Mouse (Mus musculus) forebrain, embryonic 10.5 days (tissue): ENCODE measurements around the gene Wdr25. TPM values are rescaled to one million over a fixed set of nuclear protein-coding genes. Genes with fewer than 3 reads are reported as not detected.
A peak's percentile ranks its signal among the peaks of the same experiment; 100 is the strongest.

Experiments used
- DNase-seq: peaks from one replicate; pipeline ENCODE4 v3.0.0-alpha.2; 2017; ENCODE audit warnings: low spot score; ENCODE audit errors: extremely low spot score
- H3K27ac ChIP-seq: fragments of 300-500 bp; sonication (generic); 2 replicates; pipeline ENCODE4 v1.5.1; 2016; ENCODE audit warnings: mild to moderate bottlenecking
- H3K27me3 ChIP-seq: fragments of 300-500 bp; sonication (generic); 2 replicates; pipeline ENCODE4 v1.6.1; 2016; ENCODE audit warnings: mild to moderate bottlenecking; ENCODE audit not compliant: poor library complexity, severe bottlenecking
- H3K36me3 ChIP-seq: fragments of 300-500 bp; sonication (generic); replicated peaks from 2 replicates; pipeline ENCODE4 v1.6.1; 2016; ENCODE audit warnings: mild to moderate bottlenecking, moderate library complexity
- H3K4me1 ChIP-seq: fragments of 300-500 bp; sonication (generic); 2 replicates; pipeline ENCODE4 v1.6.1; 2016
- H3K4me3 ChIP-seq: fragments of 300-500 bp; sonication (generic); 2 replicates; pipeline ENCODE4 v1.5.1; 2016; ENCODE audit warnings: mild to moderate bottlenecking, moderate library complexity
- H3K9me3 ChIP-seq: fragments of 300-500 bp; sonication (generic); 2 replicates; pipeline ENCODE4 v1.6.1; 2016; ENCODE audit warnings: mild to moderate bottlenecking, moderate library complexity
- WGBS: fragments of 180-500 bp; shearing (Covaris S2); methylation state at CpG from one replicate; pipeline ENCODE4 v1.1.7; 2016; 5-methylcytosine and 5-hydroxymethylcytosine counted together
- polyA plus RNA-seq: library from polyadenylated mRNA; unstranded; fragments of >200 nt; fragmentation: Nextera tagmentation; extraction: Ambion mirVana; gene quantifications from 2 replicates; pipeline ENCODE4 v1.2.1, GENCODE M21; 2016

The Wdr25 gene
- polyA plus RNA-seq, 1 experiment from 2014 or later = 9.9 TPM

GRCm38 (mm10) chr12:108903600-108904275 is 10.3 kb downstream of the Wdr25 start:
- Histone ChIP-seq H3K36me3 (0 out of 2 replicates have a peak, but pooled peaks cover 3% of the 10 kb centered on the region), H3K27ac (no peak overlapping the region), H3K27me3 (peaks cover 17% of the 10 kb centered on the region), H3K9me3 (no peaks in the 10 kb centered on the region), H3K4me1 (peaks cover 26% of the 10 kb centered on the region), H3K4me3 (no peak overlapping the region)
- DNase-seq = no peak
- WGBS = 83% methylated on average over 8 of the region's 8 CpGs

GRCm38 (mm10) chr12:108904276-108904653 is 10.8 kb downstream of the Wdr25 start:
- H3K27ac ChIP-seq = no peak overlapping the region
- 63% methylated on average over 8 of the region's 8 CpGs for WGBS
- H3K4me1 ChIP-seq = peaks cover 26% of the 10 kb centered on the region

GRCm38 (mm10) chr12:108905620-108906302 is 12.3 kb downstream of the Wdr25 start:
- 37% methylated on average over 14 of the region's 14 CpGs for WGBS
- peak overlapping the region; percentile 27; the same call in 1 of the 2 replicates for H3K27ac ChIP-seq
- peaks cover 17% of the 10 kb centered on the region for H3K27me3 ChIP-seq
- H3K4me3 ChIP-seq = no peak overlapping the region
- DNase-seq = no peak
- no peaks in the 10 kb centered on the region for H3K9me3 ChIP-seq
- peaks cover 30% of the 10 kb centered on the region for H3K4me1 ChIP-seq
- H3K36me3 ChIP-seq = no peaks in the 10 kb centered on the region

More at GRCm38 (mm10) chr12:108904276-108904653, 10.8 kb downstream of the Wdr25 start:
- H3K27me3 ChIP-seq = peaks cover 17% of the 10 kb centered on the region
- H3K9me3 ChIP-seq = no peaks in the 10 kb centered on the region
- DNase-seq = no peak
- no peak overlapping the region for H3K4me3 ChIP-seq
- no peaks in the 10 kb centered on the region for H3K36me3 ChIP-seq

DNA sequence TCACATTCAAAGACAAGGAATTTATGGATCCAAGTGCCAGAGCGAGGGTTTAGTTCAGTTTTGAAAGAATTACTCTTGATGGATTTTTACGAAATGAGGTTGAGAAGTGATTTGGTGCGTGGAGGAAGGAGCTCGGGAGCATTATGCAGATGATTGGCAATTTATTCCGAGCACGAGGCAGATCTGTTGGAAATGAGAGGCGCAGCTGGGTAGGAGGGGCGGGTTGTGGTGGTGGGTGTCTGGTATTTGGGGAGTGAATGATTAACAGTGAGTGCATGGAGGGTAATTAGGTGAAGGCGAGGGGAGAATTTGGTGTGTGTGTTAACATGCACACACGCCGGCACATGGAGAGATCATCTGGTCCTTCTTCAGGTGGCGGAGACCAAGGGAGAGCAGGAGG is 13.0 kb downstream of the Wdr25 start:
- Histone ChIP-seq H3K4me3 (no peak overlapping the region), H3K27ac (no peak overlapping the region), H3K4me1 (peaks cover 33% of the 10 kb centered on the region), H3K9me3 (no peaks in the 10 kb centered on the region), H3K36me3 (no peaks in the 10 kb centered on the region), H3K27me3 (peaks cover 17% of the 10 kb centered on the region)
- WGBS = 80% methylated on average over 12 of the region's 12 CpGs
- no peak for DNase-seq

DNA sequence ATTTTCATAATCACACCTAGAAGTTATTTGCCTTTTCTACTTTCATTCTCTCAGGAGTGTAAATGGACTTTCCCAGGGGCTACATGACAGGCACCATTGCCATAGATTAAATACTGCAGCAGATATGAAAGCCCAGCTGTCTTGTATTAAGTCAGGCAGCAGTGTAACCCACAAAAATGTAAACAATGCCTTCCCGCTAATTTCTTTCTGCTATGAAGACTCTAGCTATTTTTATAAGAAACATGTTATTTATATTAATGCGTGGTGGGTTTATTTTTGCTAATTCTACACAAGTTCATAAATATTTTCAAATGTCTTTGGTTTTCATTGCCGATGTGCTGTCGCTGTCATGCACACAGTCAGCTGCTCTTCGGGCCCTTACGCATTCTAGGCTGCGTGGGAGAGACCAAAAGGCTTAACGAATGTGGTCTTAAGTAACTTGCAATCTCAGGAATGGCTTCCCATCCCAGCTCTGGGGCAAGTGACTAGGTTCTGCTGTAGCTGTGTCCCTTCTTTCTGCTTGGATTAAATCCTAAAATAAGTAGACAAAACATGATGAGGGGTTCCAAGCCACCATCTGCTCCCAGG is 16.5 kb downstream of the Wdr25 start:
- 0 out of 2 replicates have a peak overlapping the region, but pooled peaks have one; percentile 15 for H3K27ac ChIP-seq
- peaks cover 54% of the 10 kb centered on the region for H3K4me1 ChIP-seq
- no peak for DNase-seq

DNA sequence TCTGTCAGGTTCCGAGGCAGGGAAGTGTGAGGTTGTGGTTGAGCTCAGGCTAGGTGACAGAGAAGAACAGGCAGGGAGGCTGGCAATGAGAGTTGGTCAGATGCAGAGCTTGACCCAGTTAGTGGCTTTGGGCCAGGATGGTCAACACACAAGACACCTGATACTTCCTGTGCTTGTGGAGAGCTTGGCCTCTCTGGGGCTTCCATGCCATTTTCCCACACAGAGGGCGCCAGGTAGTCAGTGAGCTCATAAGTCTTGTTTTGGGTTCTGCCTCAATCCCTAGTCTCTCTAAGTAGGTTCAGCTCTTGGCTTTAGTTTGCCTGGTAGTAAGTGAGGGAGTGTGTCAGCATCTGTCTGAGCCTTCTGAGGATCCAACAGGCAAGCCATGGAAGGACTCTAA is 19.0 kb downstream of the Wdr25 start:
- Histone ChIP-seq H3K27ac (0 out of 2 replicates have a peak overlapping the region, but pooled peaks have one; percentile 44), H3K27me3 (peaks cover 5% of the 10 kb centered on the region), H3K4me1 (peaks cover 67% of the 10 kb centered on the region), H3K36me3 (no peaks in the 10 kb centered on the region), H3K4me3 (no peak overlapping the region), H3K9me3 (no peaks in the 10 kb centered on the region)
- DNase-seq = no peak
- 89% methylated on average over 2 of the region's 2 CpGs for WGBS

More for the DNA sequence above, 16.5 kb downstream of the Wdr25 start:
- Histone ChIP-seq H3K27me3 (peaks cover 10% of the 10 kb centered on the region), H3K4me3 (no peak overlapping the region), H3K36me3 (no peaks in the 10 kb centered on the region), H3K9me3 (no peaks in the 10 kb centered on the region)
- WGBS = 88% methylated on average over 8 of the region's 8 CpGs

DNA sequence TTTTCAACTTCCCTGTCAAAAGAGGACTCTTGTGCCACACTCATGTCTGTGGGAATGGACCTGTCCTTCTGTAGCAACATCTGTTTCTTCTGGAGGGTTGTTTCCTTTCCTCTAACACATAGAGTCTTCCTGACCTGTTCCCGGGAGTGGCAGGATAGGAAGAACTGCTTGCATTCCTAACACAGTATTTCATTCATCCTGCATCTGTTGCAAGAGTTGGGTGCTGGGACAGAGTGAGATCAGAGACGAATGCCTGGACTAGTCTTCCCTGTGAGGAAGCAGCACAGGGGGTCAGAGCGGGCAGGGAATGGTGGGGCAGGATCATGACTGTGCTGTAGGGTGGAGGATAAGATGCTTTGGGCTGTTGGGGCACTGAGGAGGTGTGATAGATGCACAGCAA is 20.8 kb downstream of the Wdr25 start:
- 74% methylated on average over 3 of the region's 3 CpGs for WGBS
- H3K4me1 ChIP-seq = peaks cover 77% of the 10 kb centered on the region
- no peak for DNase-seq
- H3K9me3 ChIP-seq = no peaks in the 10 kb centered on the region
- no peak overlapping the region for H3K4me3 ChIP-seq
- peaks cover 5% of the 10 kb centered on the region for H3K27me3 ChIP-seq
- H3K27ac ChIP-seq = peak overlapping the region; percentile 72
- no peaks in the 10 kb centered on the region for H3K36me3 ChIP-seq

- Histone ChIP-seq H3K4me3 (no peak overlapping the region), H3K27ac (peak overlapping the region; percentile 72), H3K4me1 (peaks cover 77% of the 10 kb centered on the region), H3K36me3 (no peaks in the 10 kb centered on the region; the same call in 1 of the 2 replicates), H3K9me3 (no peaks in the 10 kb centered on the region), H3K27me3 (peaks cover 5% of the 10 kb centered on the region)
- WGBS = 75% methylated on average over 12 of the region's 12 CpGs
- no peak for DNase-seq
Observed at GRCm38 (mm10) chr12:108914709-108915340, 21.4 kb downstream of the Wdr25 start.

DNA sequence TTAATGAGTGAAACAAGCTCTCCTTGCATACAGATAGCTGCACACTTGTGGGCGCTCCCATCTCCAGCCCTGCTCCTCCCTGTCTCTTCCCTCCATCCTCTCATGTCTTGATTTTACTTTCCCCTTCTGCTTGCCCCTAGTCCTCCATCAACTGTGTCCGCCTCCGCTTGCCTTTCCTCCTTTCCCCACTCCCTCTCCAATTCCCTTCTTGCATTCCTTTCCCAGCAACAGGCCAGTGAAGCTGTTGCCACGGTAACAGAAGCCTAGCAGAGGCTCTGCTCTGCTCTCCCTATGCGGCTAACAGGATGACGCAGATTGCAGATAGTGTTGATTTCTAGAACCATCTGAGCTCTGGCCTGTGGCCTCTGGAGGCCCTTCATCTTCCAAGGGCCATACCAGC is 22.5 kb downstream of the Wdr25 start:
- H3K27ac ChIP-seq = peak overlapping the region; percentile 41; the same call in 1 of the 2 replicates
- H3K4me1 ChIP-seq = peaks cover 74% of the 10 kb centered on the region
- peaks cover 5% of the 10 kb centered on the region for H3K27me3 ChIP-seq
- DNase-seq = peak; percentile 66
- no peaks in the 10 kb centered on the region; the same call in 1 of the 2 replicates for H3K36me3 ChIP-seq
- H3K9me3 ChIP-seq = no peaks in the 10 kb centered on the region
- H3K4me3 ChIP-seq = no peak overlapping the region
- 22% methylated on average over 6 of the region's 6 CpGs for WGBS

DNA sequence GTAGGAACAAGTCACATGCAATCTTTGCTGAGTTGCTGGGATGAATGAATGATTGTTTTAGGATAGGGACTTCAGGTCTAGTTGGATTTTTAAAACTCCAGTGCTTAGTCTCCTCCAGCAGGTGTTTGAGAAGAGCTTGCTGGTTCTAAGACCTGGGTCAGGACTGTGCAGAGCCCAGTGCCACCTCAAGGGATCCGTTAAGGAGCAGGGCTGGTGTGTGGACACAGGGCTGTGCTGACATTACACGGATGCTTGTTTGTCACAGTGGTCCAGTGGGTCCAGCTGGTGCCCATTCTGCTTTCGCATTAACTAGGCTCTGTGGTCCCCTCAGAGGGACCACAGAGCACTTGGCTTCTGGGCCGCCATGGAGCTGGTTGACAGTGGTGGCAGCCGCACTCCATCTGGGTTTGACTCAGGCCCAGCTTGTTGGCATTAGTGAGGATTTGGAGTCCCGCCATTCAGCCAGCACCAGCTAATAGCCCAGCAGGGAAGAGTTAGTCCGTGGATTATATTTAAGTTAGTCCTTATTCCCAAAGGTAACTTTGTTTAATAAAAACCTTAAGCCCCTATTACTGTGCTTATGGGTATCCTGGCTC is 23.1 kb downstream of the Wdr25 start:
- H3K27ac ChIP-seq = peak overlapping the region; percentile 41; the same call in 1 of the 2 replicates
- H3K4me1 ChIP-seq = peaks cover 69% of the 10 kb centered on the region

DNA sequence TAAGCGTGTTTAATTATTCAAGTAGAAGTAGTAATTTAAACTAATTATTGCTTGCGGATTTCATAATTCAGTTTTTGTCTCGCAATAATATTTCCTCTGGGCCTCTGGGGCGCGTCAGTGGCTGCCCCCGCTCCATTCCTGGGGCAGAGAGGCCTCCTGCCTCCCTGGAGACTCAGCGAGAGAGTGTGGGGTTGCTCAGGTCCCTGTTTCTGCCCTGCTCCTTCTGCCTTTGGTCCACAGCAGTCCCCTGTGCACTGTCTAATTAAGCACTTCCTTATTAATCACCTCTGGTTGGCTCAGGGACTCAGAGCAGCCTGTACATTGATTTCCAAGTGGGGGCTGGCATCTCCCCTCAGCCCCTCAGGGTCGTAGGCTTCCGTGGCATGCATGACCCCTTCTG is 24.1 kb downstream of the Wdr25 start:
- Histone ChIP-seq H3K36me3 (no peaks in the 10 kb centered on the region; the same call in 1 of the 2 replicates), H3K9me3 (no peaks in the 10 kb centered on the region), H3K4me1 (peaks cover 60% of the 10 kb centered on the region), H3K27ac (peak overlapping the region; percentile 54; the same call in 1 of the 2 replicates), H3K27me3 (peaks cover 5% of the 10 kb centered on the region), H3K4me3 (no peak overlapping the region)
- WGBS = 78% methylated on average over 9 of the region's 9 CpGs
- no peak for DNase-seq

More for the DNA sequence above, 23.1 kb downstream of the Wdr25 start:
- WGBS = 60% methylated on average over 7 of the region's 7 CpGs
- Histone ChIP-seq H3K4me3 (no peak overlapping the region), H3K36me3 (no peaks in the 10 kb centered on the region; the same call in 1 of the 2 replicates), H3K27me3 (peaks cover 5% of the 10 kb centered on the region), H3K9me3 (no peaks in the 10 kb centered on the region)
- no peak for DNase-seq

DNA sequence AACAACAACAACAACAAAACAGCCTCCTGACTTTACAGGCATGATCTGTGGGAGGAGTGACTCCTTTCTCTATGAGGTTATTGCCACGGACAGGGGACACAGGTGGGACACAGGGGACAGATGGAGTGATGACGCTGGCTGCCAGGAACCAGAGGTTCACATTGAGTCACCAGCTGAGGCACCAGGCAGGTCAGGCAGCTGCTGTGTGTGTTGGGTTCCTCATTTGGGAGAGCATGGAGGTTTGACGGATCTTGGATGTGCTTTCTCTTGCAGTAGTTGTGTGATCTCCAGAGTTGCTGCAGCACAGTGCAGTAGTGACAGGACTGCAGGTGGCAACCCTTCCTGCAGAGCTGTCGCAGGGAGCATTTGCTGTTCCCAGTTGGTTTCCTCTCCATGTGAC is 25.3 kb downstream of the Wdr25 start:
- Histone ChIP-seq H3K27ac (no peak overlapping the region), H3K4me1 (peaks cover 47% of the 10 kb centered on the region), H3K36me3 (no peaks in the 10 kb centered on the region; the same call in 1 of the 2 replicates), H3K4me3 (no peak overlapping the region), H3K27me3 (peaks cover 5% of the 10 kb centered on the region), H3K9me3 (no peaks in the 10 kb centered on the region)
- WGBS = 79% methylated on average over 4 of the region's 4 CpGs
- DNase-seq = no peak
